Mouse (Mus musculus) limb, embryonic 11.5 days (tissue): ENCODE results near the gene Tbc1d10c. TPM values are rescaled to one million over a fixed set of nuclear protein-coding genes. Genes with fewer than 3 reads are reported as not detected.

ENCODE experiments used
- ATAC-seq: fragments of 200-750 bp; cut with Nextera tagmentation; 2 replicates; pipeline ENCODE4 v1.8.0; 2017; ENCODE audit warnings: low read depth; ENCODE audit not compliant: insufficient number of reproducible peaks, low FRiP score, low TSS enrichment
- DNase-seq: peaks from one replicate; pipeline ENCODE4 v3.0.0-alpha.2; 2015; ENCODE audit warnings: low spot score
- H3K27ac ChIP-seq: fragments of 300-500 bp; sonication (generic); replicated peaks from 2 replicates; pipeline ENCODE4 v1.5.1; 2014; ENCODE audit warnings: low read depth, mild to moderate bottlenecking, low read length
- H3K27me3 ChIP-seq: fragments of 300-500 bp; sonication (generic); 2 replicates; pipeline ENCODE4 v1.6.1; 2014; ENCODE audit warnings: mild to moderate bottlenecking, low read length, mixed read lengths; ENCODE audit not compliant: control insufficient read depth, insufficient read depth
- H3K36me3 ChIP-seq: fragments of 300-500 bp; sonication (generic); 2 replicates; pipeline ENCODE4 v1.6.1; 2014; ENCODE audit warnings: mild to moderate bottlenecking, low read length, moderate library complexity, mixed read lengths; ENCODE audit not compliant: control insufficient read depth, insufficient read depth
- H3K4me1 ChIP-seq: fragments of 300-500 bp; sonication (generic); 2 replicates; pipeline ENCODE4 v1.6.1; 2014; ENCODE audit warnings: low read length, mixed read lengths; ENCODE audit not compliant: control insufficient read depth, insufficient read depth
- H3K4me2 ChIP-seq: fragments of 300-500 bp; sonication (generic); 2 replicates; pipeline ENCODE4 v1.6.1; 2014; ENCODE audit warnings: low read depth, mild to moderate bottlenecking, moderate library complexity; ENCODE audit not compliant: severe bottlenecking
- H3K4me3 ChIP-seq: fragments of 300-500 bp; sonication (generic); 2 replicates; pipeline ENCODE4 v1.5.1; 2014; ENCODE audit warnings: low read depth, low read length
- H3K9ac ChIP-seq: fragments of 300-500 bp; sonication (generic); 2 replicates; pipeline ENCODE4 v1.6.1; 2014; ENCODE audit warnings: mild to moderate bottlenecking, low read length
- H3K9me3 ChIP-seq: fragments of 300-500 bp; sonication (generic); 2 replicates; pipeline ENCODE4 v1.6.1; 2016; ENCODE audit warnings: low read length; ENCODE audit not compliant: control insufficient read depth
- WGBS: fragments of 180-500 bp; shearing (Covaris S2); extraction: QIAGEN DNeasy Blood & Tissue Kit; methylation state at CpG from one replicate; pipeline ENCODE4 v1.1.7; 2014; 5-methylcytosine and 5-hydroxymethylcytosine counted together
- polyA plus RNA-seq: library from polyadenylated mRNA; unstranded; fragments of >200 nt; fragmentation: Nextera tagmentation; extraction: Ambion mirVana; gene quantifications from 2 replicates; pipeline ENCODE4 v1.2.1, GENCODE M21; 2014

Gene Tbc1d10c
- polyA plus RNA-seq, 1 experiment from 2014 or later, result 0.89 TPM

DNA sequence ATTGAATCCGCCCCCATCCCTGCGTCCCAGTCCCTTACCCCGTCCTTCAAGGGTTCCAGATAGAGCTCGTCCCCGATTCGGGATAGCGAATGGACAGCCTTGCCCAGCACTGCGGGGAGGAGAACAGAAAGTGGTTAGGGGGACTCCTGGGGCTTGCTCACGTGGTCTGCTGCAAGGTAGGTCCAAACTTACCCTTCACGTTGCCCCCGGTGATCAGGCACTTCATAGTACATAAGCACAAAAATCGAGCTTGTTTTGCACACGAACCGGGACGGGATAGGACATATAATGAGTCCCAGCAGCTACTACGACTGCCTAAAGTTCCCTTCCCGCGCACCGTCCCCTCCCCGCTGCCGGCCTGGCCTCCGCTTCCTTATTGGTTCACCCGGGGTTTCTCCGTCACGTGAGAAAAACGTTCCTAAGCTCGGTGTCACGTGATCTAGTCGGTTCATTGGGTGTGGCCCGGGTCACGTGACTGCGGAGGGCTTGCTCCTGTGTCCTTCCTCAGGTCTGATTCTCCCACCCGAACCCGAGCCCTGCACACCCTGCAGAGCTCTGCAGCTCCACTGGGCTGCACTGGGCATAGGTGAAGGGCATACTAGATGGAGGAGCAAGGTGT is 10.3 kb upstream of the Tbc1d10c start, which contains the start of gene Rad9a:
Rad9a (minus strand) TSS at position 372 of the 619 bp plus-strand sequence.
- H3K27ac ChIP-seq, result peak within 1 kb of the TSS; percentile 33; the same call in 1 of the 2 replicates
- H3K36me3 ChIP-seq, result peaks cover 12% of the 10 kb centered on the region; the same call in 1 of the 2 replicates
- under 1% methylated on average over 34 of the region's 34 CpGs for WGBS
- peak within 1 kb of the TSS; percentile 82 for H3K9ac ChIP-seq
- peak within 1 kb of the TSS; percentile 80 for H3K4me3 ChIP-seq
- ATAC-seq (peak; percentile 83), DNase-seq (peak; percentile 97)
- peak within 1 kb of the TSS; percentile 97 for H3K4me2 ChIP-seq
- peaks cover 14% of the 10 kb centered on the region for H3K4me1 ChIP-seq
- H3K9me3 ChIP-seq, result no peaks in the 10 kb centered on the region
- 0 out of 2 replicates have a peak, but pooled peaks cover 2% of the 10 kb centered on the region for H3K27me3 ChIP-seq

DNA sequence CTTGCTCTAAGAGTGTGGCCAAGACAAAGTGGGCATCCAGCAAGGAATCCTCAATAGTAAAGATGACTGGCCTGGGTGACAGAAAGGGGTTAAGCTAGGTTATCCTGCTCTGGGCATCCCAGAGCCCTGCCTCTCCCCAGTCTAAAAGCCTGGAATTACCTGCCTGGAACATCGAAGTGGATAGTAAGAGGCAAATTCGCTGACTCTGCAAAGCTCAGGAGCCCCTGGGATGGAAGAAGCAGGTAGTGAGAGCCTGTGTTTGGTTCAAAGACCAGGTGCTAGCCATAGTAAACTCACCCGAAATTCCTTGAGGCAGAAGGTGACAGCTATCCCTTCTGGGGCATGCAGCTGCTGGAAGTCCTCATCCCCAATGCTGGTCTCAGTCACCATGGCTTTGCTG is 6.1 kb upstream of the Tbc1d10c start:
- no peak overlapping the region for H3K9ac ChIP-seq
- no peak overlapping the region; the same call in 1 of the 2 replicates for H3K27ac ChIP-seq
- H3K4me1 ChIP-seq, result peaks cover 28% of the 10 kb centered on the region
- DNase-seq, result no peak
- no peak overlapping the region for H3K4me2 ChIP-seq
- H3K36me3 ChIP-seq, result peaks cover 39% of the 10 kb centered on the region
- no peak for ATAC-seq
- H3K9me3 ChIP-seq, result no peaks in the 10 kb centered on the region
- WGBS, result 63% methylated on average over 3 of the region's 3 CpGs
- H3K4me3 ChIP-seq, result no peak overlapping the region
- H3K27me3 ChIP-seq, result no peaks in the 10 kb centered on the region

DNA sequence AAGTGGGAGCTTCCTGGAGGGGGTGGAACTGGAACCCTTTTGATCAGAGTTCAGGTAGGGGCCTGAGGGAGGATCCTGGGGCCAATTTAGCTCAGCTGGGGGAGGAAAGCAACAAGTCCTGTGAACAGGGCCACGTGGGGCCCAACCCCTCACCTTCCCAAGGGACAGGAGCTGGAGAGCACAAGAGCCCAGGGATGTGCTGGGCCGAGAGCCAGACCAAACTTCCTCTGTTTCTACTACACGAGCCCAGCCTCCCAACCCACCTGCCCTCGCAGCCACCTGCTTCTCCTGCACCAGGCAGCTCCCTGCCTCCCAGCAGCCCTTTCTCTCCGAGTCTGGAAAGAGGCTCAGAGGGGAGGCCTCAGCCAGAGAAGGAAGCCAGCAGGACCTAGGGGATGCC is 5.5 kb upstream of the Tbc1d10c start:
- ATAC-seq (no peak), DNase-seq (no peak)
- H3K4me1 ChIP-seq, result peaks cover 24% of the 10 kb centered on the region
- no peaks in the 10 kb centered on the region for H3K9me3 ChIP-seq
- H3K36me3 ChIP-seq, result peaks cover 39% of the 10 kb centered on the region
- H3K4me3 ChIP-seq, result no peak overlapping the region
- 21% methylated on average over 5 of the region's 5 CpGs for WGBS
- no peak overlapping the region for H3K9ac ChIP-seq
- no peak overlapping the region for H3K27ac ChIP-seq
- H3K27me3 ChIP-seq, result no peaks in the 10 kb centered on the region
- no peak overlapping the region for H3K4me2 ChIP-seq

DNA sequence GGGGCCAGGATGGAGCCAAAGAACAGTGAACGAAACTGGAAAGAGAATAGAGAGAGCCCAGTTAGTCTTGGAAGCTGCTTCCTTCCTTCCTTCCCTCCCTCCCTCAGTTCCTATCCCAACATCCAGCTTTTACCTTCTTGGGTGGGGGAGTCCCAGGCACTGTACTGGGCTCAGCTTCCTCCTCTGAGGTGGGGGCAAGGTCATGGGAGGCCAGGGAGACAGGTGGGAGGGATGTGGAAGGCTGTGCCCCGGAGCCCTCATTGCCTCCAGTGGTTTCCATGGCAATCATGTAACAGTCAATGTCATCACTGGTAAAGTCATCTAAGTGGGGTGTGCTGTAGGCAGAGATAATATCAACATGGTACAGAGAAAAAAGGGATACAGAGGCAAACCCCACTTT is 5.0 kb upstream of the Tbc1d10c start:
- H3K4me3 ChIP-seq, result no peak overlapping the region
- peaks cover 39% of the 10 kb centered on the region for H3K36me3 ChIP-seq
- H3K9ac ChIP-seq, result no peak overlapping the region
- WGBS, result 63% methylated on average over 2 of the region's 2 CpGs
- H3K9me3 ChIP-seq, result no peaks in the 10 kb centered on the region
- no peaks in the 10 kb centered on the region for H3K27me3 ChIP-seq
- no peak for ATAC-seq
- no peak overlapping the region for H3K4me2 ChIP-seq
- peaks cover 24% of the 10 kb centered on the region for H3K4me1 ChIP-seq
- no peak overlapping the region for H3K27ac ChIP-seq
- DNase-seq, result no peak

DNA sequence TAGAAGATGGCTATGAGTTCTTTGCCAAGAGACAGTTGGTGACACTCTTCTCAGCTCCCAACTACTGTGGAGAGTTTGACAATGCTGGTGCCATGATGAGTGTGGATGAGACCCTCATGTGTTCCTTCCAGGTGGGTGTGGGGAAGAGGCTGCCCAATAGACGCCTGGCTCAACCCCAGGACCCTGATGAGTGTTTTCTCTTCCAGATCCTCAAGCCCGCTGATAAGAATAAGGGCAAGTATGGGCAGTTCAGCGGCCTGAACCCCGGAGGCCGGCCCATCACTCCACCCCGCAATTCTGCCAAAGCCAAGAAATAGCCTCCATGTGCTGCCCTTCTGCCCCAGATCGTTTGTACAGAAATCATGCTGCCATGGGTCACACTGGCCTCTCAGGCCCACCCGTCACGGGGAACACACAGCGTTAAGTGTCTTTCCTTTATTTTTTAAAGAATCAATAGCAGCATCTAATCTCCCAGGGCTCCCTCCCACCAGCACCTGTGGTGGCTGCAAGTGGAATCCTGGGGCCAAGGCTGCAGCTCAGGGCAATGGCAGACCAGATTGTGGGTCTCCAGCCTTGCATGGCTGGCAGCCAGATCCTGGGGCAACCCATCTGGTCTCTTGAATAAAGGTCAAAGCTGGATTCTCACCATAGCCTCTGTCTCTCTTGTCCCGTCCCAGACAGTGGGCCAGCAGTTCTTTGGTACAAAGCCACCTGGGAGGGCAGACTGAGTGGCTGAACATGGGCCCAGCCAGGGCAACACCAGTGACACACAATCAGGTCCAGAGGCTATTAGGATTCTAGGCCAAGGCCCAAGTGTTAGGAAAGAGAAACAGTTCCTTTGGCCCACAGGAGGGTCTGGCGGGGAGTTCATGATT is 3.9 kb upstream of the Tbc1d10c start:
- Histone ChIP-seq H3K4me3 (no peak overlapping the region), H3K4me1 (peaks cover 17% of the 10 kb centered on the region), H3K9me3 (no peaks in the 10 kb centered on the region), H3K9ac (no peak overlapping the region), H3K4me2 (no peak overlapping the region), H3K36me3 (peaks cover 39% of the 10 kb centered on the region), H3K27ac (no peak overlapping the region), H3K27me3 (no peaks in the 10 kb centered on the region)
- ATAC-seq (no peak), DNase-seq (no peak)
- WGBS, result 81% methylated on average over 12 of the region's 12 CpGs

DNA sequence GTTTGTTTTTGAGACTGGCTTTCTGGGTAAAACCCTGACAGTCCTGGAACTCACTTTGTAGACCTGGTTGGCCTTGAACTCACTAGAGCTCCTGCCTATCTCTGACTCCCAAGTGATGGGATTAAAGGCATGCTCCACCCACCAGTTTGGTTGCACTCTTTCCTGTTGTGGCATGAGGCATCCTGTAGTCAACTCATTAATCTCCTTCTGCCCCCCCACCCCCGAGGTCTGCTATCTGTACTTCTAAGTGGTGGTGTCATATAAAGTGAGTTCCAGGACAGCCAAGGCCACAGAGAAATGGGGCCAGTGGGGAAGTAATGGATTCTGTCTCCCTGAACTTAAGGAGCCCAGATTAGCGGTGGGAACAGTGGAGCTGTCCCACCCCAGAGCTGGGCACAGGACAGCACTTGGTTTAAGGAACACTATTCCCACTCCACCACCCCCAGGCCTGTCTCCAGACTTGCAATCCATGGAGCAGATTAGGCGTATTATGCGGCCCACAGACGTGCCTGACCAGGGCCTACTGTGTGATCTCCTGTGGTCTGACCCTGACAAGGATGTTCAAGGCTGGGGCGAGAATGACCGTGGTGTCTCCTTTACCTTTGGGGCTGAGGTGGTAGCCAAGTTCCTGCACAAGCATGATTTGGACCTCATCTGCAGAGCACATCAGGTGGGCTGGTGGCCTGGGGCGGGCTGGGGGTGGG is 3.1 kb upstream of the Tbc1d10c start:
- Histone ChIP-seq H3K4me2 (no peak overlapping the region), H3K9me3 (no peaks in the 10 kb centered on the region), H3K36me3 (peaks cover 36% of the 10 kb centered on the region), H3K4me1 (peaks cover 17% of the 10 kb centered on the region), H3K4me3 (no peak overlapping the region), H3K9ac (no peak overlapping the region), H3K27ac (no peak overlapping the region), H3K27me3 (no peaks in the 10 kb centered on the region)
- no peak for DNase-seq
- ATAC-seq, result no peak
- 88% methylated on average over 8 of the region's 8 CpGs for WGBS

DNA sequence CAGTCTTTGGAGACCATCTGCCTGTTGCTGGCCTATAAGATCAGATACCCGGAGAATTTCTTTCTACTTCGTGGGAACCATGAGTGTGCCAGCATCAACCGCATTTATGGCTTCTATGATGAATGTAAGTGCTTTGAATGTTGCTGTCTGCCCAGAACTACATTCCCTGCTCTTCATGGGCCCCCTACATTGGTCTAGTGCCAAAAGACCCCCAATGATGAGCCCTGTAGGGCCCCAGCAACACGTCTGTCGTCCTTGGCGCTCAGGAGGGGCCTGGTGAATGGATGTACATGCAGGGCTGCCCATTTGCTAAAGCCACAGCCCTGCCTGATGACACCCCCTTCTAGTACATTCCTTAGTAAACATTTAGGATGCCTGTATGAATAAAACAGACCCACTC is 2.0 kb upstream of the Tbc1d10c start:
- Histone ChIP-seq H3K36me3 (peaks cover 36% of the 10 kb centered on the region), H3K27ac (no peak overlapping the region)

DNA sequence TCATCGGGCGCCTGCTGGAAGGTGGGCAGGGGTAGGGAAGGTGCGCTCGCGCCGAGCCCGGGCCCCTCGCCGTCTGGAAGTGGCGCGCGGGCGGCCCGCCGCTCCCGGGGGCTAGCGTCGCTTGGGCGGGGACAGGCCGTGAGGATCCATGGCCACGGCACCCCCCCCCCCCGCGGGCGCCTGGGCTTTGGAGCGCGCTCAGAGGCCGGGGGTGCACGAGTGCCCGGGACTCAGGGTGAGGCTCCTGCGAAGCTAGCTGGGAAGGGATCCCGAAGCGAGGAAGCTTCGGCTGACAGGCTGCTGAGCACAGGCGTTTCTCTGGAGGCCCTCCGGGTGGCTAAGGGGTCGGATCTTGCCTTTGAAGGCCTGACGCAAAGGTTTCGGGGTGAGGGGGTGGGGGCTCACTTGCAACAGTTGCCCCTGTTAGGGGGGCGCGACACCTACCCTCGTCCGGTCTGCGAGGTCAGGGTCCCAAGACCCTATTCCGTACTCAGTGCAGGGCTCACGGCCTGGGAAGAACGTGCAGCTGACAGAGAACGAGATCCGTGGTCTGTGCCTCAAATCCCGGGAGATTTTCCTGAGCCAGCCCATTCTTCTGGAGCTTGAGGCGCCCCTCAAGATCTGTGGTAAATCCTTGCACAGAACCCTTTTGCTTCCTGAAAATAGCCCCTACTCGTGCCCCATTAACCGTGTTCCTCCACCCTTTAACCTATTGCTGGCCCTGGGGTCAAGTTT is 1.3 kb upstream of the Tbc1d10c start:
- DNase-seq, result no peak
- H3K4me1 ChIP-seq, result peaks cover 17% of the 10 kb centered on the region
- peak overlapping the region; percentile 98 for H3K4me3 ChIP-seq
- H3K4me2 ChIP-seq, result peak overlapping the region; percentile 84
- peak overlapping the region; percentile 94 for H3K9ac ChIP-seq
- 1% methylated on average over 49 of the region's 52 CpGs for WGBS
- H3K9me3 ChIP-seq, result no peaks in the 10 kb centered on the region
- H3K27me3 ChIP-seq, result no peaks in the 10 kb centered on the region
- H3K27ac ChIP-seq, result peak overlapping the region; percentile 85
- peaks cover 36% of the 10 kb centered on the region for H3K36me3 ChIP-seq
- no peak for ATAC-seq

More for the DNA sequence above, 2.0 kb upstream of the Tbc1d10c start:
- ATAC-seq, result no peak
- no peaks in the 10 kb centered on the region for H3K9me3 ChIP-seq
- peak overlapping the region; percentile 98 for H3K4me3 ChIP-seq
- H3K9ac ChIP-seq, result peak overlapping the region; percentile 94
- no peak for DNase-seq
- H3K4me1 ChIP-seq, result peaks cover 17% of the 10 kb centered on the region
- no peaks in the 10 kb centered on the region for H3K27me3 ChIP-seq
- WGBS, result 61% methylated on average over 6 of the region's 6 CpGs
- H3K4me2 ChIP-seq, result peak overlapping the region; percentile 84
